Mouse (Mus musculus): Measurements from ENCODE around the gene Enpp6.

- TF ChIP-seq POLR2A (IDR thresholded peaks at IDR 0.05; ENCODE audit: insufficient read length, low read depth): no peak
- no peak for TF ChIP-seq MYOG (IDR thresholded peaks at IDR 0.05; ENCODE audit: control insufficient read depth in 1 of 3, insufficient read depth in 1 of 3, insufficient read length in 2 of 3, low read depth in 2 of 3)
- TF ChIP-seq SRF (IDR thresholded peaks at IDR 0.05; ENCODE audit: control insufficient read depth, insufficient read length, low read depth): no peak
- TF ChIP-seq POLR2AphosphoS2 (IDR thresholded peaks at IDR 0.05; ENCODE audit: insufficient read length, low read depth): no peak
- no peak for TF ChIP-seq MAX (IDR thresholded peaks at IDR 0.05; ENCODE audit: low read depth)
- TF ChIP-seq E2F4 (IDR thresholded peaks at IDR 0.05; ENCODE audit: insufficient read depth): no peak
- TF ChIP-seq USF1 (IDR thresholded peaks at IDR 0.05; ENCODE audit: low read depth): no peak
- no peak for TF ChIP-seq TCF12 (IDR thresholded peaks at IDR 0.05; ENCODE audit: insufficient read depth, poor library complexity, severe bottlenecking)
- TF ChIP-seq MYOD1 (IDR thresholded peaks at IDR 0.05; ENCODE audit: control insufficient read depth in 1 of 3, insufficient read length in 2 of 3, low read depth in 2 of 3): no peak
- TF ChIP-seq TCF3 (IDR thresholded peaks at IDR 0.05; ENCODE audit: insufficient read length, low read depth): no peak
- no peak for TF ChIP-seq CEBPB (IDR thresholded peaks at IDR 0.05; ENCODE audit: insufficient read depth, poor library complexity, severe bottlenecking)
- no peak for TF ChIP-seq REST (IDR thresholded peaks at IDR 0.05; ENCODE audit: insufficient read depth, insufficient read length)
Measured at GRCm38 (mm10) chr8:47033976-47034375, 47.3 kb downstream of the Enpp6 start.

All from myocyte (in vitro differentiated cells).